Mouse (Mus musculus) embryo, embryonic 11 days (tissue): ENCODE measurements around the gene Ptrh1.

ENCODE experiments used
- DNase-seq: peaks from one replicate; pipeline ENCODE4 v3.0.0-alpha.2; 2015

The Ptrh1 gene

GRCm38 (mm10) chr2:32775359-32776074 is at the start of gene Ptrh1, which contains the start of gene Ttc16:
Gene Ptrh1, plus strand, starts transcription at chr2:32775786.
Gene Ttc16, minus strand, starts transcription at chr2:32775633.
- peak; percentile 99 for DNase-seq

- peak; percentile 96 for DNase-seq
Observed at GRCm38 (mm10) chr2:32727435-32727834, 48.2 kb upstream of the Ptrh1 start.

- no peak for DNase-seq
Observed at GRCm38 (mm10) chr2:32728463-32728862, 47.1 kb upstream of the Ptrh1 start.

GRCm38 (mm10) chr2:32729547-32729946 is 46.0 kb upstream of the Ptrh1 start:
- no peak for DNase-seq

- peak; percentile 85 for DNase-seq
Observed at GRCm38 (mm10) chr2:32730854-32731253, 44.7 kb upstream of the Ptrh1 start.

GRCm38 (mm10) chr2:32731911-32732310 is 43.7 kb upstream of the Ptrh1 start:
- no peak for DNase-seq

- no peak for DNase-seq
Observed at GRCm38 (mm10) chr2:32732695-32733094, 42.9 kb upstream of the Ptrh1 start.

GRCm38 (mm10) chr2:32734480-32734879 is 41.1 kb upstream of the Ptrh1 start:
- DNase-seq: no peak

GRCm38 (mm10) chr2:32734933-32735332 is 40.7 kb upstream of the Ptrh1 start:
- no peak for DNase-seq

- DNase-seq: no peak
Observed at GRCm38 (mm10) chr2:32736306-32736829, 39.2 kb upstream of the Ptrh1 start.

- no peak for DNase-seq
Observed at GRCm38 (mm10) chr2:32737008-32737407, 38.6 kb upstream of the Ptrh1 start.

GRCm38 (mm10) chr2:32739311-32739710 is 36.3 kb upstream of the Ptrh1 start:
- DNase-seq: no peak

- no peak for DNase-seq
Observed at GRCm38 (mm10) chr2:32740916-32741272, 34.7 kb upstream of the Ptrh1 start, which contains the start of gene 6330409D20Rik. Gene 6330409D20Rik, minus strand, starts transcription at chr2:32741016.

GRCm38 (mm10) chr2:32741273-32742172 is 34.1 kb upstream of the Ptrh1 start:
- peak; percentile 78 for DNase-seq

GRCm38 (mm10) chr2:32742173-32742531 is 33.4 kb upstream of the Ptrh1 start:
- DNase-seq: peak; percentile 87

GRCm38 (mm10) chr2:32744272-32744982 is 31.2 kb upstream of the Ptrh1 start:
- no peak for DNase-seq

GRCm38 (mm10) chr2:32749082-32749481 is 26.5 kb upstream of the Ptrh1 start:
- no peak for DNase-seq

GRCm38 (mm10) chr2:32750199-32750598 is 25.4 kb upstream of the Ptrh1 start:
- DNase-seq: no peak

- peak; percentile 87 for DNase-seq
Observed at GRCm38 (mm10) chr2:32750887-32751664, 24.5 kb upstream of the Ptrh1 start.

GRCm38 (mm10) chr2:32751665-32752033 is 23.9 kb upstream of the Ptrh1 start:
- no peak for DNase-seq

GRCm38 (mm10) chr2:32752181-32752580 is 23.4 kb upstream of the Ptrh1 start:
- peak; percentile 36 for DNase-seq

- no peak for DNase-seq
Observed at GRCm38 (mm10) chr2:32756674-32757055, 18.9 kb upstream of the Ptrh1 start.
